Mouse (Mus musculus) right cerebral cortex, adult 18-20 months (tissue): ENCODE data around the gene Spta1.

ENCODE experiments used
- DNase-seq: peaks from one replicate; pipeline ENCODE4 v3.0.0; 2022; ENCODE audit warnings: mixed read lengths

Gene Spta1

GRCm38 (mm10) chr1:174269162-174269561, 96.6 kb downstream of the Spta1 start:
- DNase-seq, result no peak

- DNase-seq, result no peak
Measured at GRCm38 (mm10) chr1:174270643-174271042, 98.1 kb downstream of the Spta1 start.
